Mouse (Mus musculus) liver, postnatal 0 days (tissue): ENCODE measurements around the gene Hivep3.

Experiments
- CTCF ChIP-seq: sonication (generic); IDR thresholded peaks from 2 replicates; pipeline ENCODE4 v1.5.1; 2016; ENCODE audit warnings: antibody characterized with exemption, low read depth
- EP300 ChIP-seq: IDR thresholded peaks from 2 replicates; pipeline ENCODE4 v1.6.1; 2016; ENCODE audit warnings: antibody characterized with exemption, low read depth, mild to moderate bottlenecking

DNA sequence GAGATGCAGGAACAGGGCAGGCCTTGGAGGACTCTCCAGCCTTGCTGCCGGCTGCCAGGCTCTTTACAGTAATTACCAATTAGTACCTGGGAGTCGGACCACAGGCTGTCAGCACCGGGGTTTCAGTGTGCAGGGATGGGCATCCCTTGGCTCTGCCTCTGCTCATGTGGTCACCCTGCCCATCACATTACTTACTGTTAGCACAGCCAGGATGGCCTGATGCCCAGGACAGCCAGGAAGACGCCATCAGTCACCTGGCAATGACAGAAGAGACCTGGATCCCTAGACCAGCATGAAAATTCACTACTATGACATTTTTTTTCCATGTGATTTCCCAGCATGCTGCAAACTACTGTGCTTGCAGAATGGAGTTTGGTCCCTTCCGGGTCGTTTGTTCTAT lies 238.8 kb downstream of the Hivep3 start:
- TF ChIP-seq CTCF (no peak), EP300 (no peak)
